Mouse (Mus musculus): Measurements from ENCODE around the gene Gm3238.
"Not testable (repeated sequence)": the region's sequence is repeated elsewhere in the genome, so short reads cannot be mapped to it uniquely, and the experiment has no call there.

Gene Gm3238

DNA sequence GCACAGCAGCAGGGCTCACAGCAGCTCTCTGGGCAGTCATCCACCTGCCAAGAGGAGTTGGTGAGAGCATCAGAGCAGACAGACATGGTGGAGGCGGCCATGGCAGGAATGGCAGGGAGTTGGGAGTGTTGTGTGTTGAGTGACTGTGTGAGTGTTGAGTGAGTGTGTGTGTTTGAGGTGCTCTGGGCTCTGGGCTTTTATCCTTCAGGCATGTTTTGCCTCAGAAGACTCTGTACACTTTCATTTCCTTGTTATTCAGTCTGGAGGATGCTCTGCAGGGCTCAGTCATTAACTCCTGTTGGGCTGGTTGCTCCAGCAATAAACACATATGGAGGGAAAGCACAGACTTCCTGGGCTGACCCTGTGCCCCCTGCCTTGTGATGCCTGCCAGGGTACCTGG lies at the start of gene Gm3238:
Gene Gm3238, minus strand, starts transcription at position 101 of the 400 bp plus-strand sequence.
- DNase-seq (ENCODE audit: low read depth): not testable (repeated sequence)

DNA sequence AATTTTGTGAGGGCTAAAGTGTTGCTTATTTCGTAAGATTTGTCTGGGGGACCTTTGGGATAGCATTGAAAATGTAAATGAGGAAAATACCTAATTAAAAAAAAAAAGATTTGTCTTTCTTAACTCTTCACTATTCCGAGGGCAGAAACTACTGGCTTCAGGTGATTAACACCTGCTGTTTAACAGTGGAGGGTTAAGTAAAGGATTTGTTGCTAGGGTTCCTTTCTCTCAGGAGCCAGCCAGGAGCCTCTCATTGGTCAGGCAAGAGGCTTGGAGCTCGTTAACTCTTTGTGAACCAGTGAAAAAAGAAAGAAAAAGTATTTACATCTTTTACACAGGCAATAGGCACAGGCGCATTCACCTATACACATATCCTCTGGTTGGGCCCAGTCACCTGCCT lies 48.1 kb upstream of the Gm3238 start:
- DNase-seq (ENCODE audit: low read depth): no peak

DNA sequence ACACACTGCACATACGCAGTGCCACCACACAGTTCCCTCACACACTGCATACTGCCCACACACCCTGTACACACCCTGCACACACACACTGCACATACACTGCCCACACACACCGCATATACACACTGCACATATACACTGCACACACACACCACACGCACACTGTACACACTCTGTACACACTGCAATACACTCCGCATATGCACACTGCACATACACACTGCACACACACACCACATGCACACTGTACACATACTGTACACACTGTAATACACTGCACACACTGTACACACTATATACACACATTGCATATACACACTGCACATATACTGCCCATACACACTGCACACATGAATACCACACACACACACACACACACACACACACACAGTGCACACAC lies 47.4 kb upstream of the Gm3238 start:
- no peak for DNase-seq (ENCODE audit: low read depth)

DNA sequence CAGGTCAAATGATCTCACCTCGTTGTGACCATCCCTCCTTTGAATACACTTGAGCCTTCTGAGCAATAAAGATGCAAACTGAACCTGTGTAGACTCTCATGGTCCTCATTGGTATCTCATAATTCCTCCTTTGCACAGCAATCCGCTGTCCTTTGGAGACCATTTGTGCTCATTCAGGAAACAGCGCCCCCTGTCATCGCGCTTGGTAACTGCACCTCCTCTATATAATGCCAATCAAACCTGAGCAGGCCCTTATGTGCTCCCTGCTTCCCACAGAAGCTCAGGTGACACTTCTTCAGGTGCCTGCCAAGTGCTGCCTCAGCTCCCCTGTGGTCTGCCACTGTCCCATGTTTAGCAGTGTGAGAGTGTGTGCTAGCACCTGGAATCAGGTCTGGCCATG lies 44.4 kb upstream of the Gm3238 start:
- DNase-seq (ENCODE audit: low read depth): peak; percentile 53

DNA sequence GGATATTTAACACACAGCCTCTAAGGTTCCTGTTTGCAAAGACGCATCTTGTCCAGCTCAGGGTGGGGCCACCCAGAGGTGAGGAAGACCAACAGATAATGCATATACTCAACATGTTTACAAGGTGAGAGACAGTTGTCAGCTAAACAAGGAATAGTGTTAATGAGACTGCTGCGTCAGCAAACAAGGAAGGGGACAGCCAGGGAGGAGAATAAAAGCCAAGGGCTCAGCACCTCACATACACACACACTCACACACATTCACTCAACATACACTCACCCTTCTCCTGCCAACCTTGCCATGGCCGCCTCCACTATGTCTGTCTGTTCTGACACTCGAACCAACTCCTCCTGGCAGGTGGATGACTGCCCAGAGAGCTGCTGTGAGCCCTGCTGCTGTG lies 43.3 kb upstream of the Gm3238 start, which contains the start of gene Gm2696:
Gene Gm2696, plus strand, starts transcription at position 301 of the 400 bp plus-strand sequence.
- no peak for DNase-seq (ENCODE audit: low read depth)

DNA sequence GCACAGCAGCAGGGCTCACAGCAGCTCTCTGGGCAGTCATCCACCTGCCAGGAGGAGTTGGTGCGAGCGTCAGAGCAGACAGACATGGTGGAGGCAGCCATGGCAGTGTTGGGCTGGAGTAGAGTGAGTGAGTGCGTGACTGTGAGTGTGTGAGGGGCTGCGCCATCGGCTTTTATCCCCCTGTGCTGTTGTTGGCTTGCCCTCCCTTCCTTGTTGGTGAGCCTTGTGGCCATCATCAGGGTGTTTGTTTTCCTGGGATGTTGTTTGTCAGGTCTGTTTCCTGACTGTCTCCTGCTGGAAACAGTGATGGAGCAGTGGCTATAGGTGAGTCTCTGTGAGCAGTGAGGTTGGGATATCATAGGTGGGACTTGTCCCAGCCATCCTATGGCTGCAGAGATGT lies 40.6 kb upstream of the Gm3238 start, which contains the start of gene Gm9507:
Gene Gm9507, minus strand, starts transcription at position 101 of the 400 bp plus-strand sequence.
- no peak for DNase-seq (ENCODE audit: low read depth)

DNA sequence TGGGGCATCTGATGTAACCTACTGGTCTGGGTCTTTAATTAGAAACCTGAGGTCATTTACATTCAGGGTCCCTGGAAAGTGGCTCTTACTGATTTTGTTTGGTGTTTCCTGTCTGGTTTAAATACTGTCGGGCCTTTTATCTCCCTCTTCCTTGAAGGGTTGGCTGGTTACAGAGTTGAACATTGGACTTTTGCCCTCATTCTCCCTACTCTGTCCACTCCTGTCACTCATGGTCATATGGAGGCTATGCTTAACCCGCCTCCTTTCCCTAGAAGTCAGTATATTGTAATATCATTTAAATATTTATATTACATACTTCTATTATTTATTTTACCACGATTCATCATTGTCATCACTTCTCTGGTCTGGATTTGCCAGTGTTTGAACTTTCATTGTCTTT lies 33.0 kb upstream of the Gm3238 start:
- no peak for DNase-seq (ENCODE audit: low read depth)

DNA sequence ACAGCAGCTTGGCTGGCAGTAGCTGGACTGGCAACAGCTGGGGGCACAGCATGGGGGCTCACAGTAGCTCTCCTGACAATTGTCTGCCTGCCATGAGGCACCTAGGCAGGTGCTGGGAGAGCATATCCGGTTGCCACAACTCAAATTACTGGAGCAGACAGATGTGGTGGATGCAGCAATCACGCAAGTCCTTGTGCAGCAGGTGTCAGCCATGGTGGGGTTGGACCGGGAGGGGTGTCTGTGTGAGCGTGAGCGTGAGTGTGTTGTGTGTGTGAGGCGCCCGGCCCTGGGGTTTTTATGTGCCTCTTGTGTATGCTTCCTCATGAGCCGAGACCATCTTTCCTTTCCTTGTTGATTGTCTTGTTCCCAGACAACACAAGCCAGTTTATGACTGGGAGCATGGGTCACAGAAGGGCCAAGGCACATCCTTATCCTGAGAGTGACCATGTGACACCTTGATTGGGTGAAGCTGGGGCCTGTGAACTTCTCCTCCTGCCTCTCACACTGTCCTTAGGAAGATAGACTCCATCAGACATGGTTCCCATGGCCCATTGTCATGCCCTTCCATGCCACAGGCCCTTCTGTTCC lies 27.9 kb upstream of the Gm3238 start, which contains the start of gene Gm19668:
Gene Gm19668, minus strand, starts transcription at position 213 of the 588 bp plus-strand sequence.
- DNase-seq (ENCODE audit: low read depth): no peak

DNA sequence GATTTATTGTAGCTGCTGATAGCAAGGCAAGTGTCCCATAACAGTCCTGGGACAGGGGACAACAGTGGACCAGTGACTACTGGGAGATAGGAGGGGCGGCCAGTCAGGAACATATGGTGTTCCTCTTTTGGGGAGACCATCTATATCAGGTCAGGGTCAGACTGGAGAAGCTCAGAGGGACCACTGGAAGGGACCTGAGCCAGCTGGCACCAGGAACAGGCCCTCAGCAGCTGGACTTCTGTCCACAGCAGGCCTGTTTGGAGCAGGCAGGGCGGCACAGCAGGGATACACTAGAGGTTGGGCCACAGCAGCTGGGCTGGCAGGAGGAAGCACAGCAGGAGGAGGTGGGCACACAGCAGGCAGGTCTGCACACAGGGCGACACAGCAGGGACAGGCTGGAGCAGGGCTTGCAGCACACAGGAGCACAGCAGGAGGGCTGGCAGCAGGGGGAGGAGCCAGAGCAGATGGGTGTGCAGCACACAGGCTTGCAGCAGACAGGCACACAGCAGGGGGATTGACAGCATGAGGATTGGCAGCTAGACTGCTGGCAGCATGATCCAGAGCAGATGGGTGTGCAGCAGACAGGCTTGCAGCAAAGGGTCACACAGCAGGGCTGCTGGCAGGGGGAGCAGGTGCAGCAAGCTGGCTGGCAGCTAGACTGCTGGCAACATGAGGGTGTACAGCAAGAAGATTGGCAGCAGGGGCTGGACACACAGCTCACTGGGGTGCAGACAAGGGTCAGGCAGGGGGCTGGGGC lies 27.2 kb upstream of the Gm3238 start:
- not testable (repeated sequence) for DNase-seq (ENCODE audit: low read depth)

DNA sequence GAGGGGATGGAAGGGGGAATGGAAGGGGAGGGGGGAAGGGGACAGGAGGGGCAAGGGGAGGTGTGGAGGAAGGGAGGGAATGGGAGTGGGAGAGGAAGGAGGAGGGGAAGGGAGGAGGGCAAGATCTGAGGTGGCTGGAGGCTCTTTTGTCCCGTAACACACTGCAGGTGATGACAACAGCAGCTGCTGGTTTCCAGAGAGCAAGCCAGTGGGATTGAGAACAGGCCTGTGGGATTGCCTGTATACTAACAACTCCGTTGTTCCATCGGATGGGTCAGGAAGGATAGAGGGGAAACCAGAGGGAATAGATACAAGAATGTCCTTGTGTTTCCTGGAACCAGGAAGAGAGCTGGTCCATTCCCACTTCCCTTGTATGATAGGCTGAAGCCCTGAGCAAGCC lies 26.6 kb upstream of the Gm3238 start:
- DNase-seq (ENCODE audit: low read depth): no peak

DNA sequence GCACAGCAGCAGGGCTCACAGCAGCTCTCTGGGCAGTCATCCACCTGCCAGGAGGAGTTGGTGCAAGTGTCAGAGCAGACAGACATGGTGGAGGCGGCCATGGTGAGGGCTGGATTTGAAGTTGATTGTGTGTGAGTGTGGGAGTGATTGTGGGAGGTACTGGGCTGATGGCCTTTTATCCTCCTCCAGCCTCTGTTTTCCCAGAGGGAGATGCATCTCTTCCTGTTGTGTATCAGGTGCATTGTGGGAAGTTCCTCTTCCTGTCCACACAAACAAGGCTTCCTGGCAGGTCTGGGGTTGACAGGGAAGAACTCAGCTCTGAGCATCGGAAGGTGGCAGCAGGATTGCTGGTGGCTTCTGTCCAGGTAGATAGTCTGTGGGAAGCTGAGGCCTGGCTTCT lies 23.9 kb upstream of the Gm3238 start, which contains the start of gene Gm9639:
Gene Gm9639, minus strand, starts transcription at position 101 of the 400 bp plus-strand sequence.
- no peak for DNase-seq (ENCODE audit: low read depth)

DNA sequence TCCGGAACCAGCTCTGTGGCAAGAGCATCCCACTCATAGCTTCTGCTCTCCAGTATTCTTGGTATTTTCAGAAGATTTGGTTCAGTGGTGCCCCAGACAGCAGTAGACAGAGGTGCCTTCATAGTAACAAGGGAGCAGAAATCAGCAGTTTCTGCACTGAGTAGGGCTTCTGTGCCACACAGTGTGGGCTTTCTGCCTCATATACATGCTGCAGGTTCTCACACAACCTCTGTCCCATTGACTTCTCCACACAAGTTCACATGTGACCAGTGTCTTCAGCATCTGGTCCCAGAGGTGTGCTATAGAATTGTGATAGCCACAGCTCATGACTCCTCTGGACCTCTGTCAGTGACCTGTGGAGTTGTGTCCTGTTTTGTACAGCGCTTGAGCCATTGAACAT lies 17.5 kb upstream of the Gm3238 start:
- DNase-seq (ENCODE audit: low read depth): no peak

DNA sequence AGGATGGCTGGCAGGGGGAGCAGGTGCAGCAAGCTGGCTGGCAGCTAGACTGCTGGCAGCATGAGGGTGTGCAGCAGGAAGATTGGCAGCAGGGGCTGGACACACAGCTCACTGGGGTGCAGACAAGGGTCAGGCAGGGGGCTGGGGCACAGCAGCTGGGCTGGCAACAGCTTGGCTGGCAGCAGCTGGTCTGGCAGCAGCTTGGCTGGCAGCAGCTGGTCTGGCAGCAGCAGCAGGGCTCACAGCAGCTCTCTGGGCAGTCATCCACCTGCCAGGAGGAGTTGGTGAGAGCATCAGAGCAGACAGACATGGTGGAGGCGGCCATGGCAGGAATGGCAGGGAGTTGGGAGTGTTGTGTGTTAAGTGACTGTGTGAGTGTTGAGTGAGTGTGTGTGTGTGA lies 16.8 kb upstream of the Gm3238 start, which contains the start of gene Gm7137:
Gene Gm7137, minus strand, starts transcription at position 325 of the 400 bp plus-strand sequence.
- not testable (repeated sequence) for DNase-seq (ENCODE audit: low read depth)

DNA sequence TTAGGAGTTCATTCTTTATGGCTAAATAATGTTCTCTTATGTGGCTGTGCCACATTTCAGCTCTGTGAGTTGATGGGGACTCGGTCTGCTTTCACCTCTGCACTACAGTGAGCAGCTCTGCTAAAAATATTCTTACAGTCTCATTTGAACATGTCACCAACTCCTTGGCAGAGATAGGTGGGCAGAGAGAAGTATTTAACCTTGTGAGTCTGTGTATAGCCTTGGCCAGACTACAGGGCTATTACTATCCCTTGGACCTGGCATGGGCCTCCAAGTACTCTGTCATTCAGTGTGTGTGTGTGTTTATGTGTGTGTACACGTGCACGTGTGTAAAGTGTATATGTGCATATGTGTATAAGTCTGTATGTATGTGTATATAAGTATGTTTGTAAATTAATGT lies 12.3 kb upstream of the Gm3238 start:
- not testable (repeated sequence) for DNase-seq (ENCODE audit: low read depth)

DNA sequence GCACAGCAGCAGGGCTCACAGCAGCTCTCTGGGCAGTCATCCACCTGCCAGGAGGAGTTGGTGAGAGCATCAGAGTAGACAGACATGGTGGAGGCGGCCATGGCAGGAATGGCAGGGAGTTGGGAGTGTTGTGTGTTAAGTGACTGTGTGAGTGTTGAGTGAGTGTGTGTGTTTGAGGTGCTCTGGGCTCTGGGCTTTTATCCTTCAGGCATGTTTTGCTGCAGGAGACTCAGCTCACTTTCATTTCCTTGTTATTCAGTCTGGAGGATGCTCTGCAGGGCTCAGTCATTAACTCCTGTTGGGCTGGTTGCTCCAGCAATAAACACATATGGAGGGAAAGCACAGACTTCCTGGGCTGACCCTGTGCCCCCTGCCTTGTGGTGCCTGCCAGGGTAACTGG lies 11.3 kb upstream of the Gm3238 start, which contains the start of gene Gm3250:
Gene Gm3250, minus strand, starts transcription at position 101 of the 400 bp plus-strand sequence.
- DNase-seq (ENCODE audit: low read depth): not testable (repeated sequence)

DNA sequence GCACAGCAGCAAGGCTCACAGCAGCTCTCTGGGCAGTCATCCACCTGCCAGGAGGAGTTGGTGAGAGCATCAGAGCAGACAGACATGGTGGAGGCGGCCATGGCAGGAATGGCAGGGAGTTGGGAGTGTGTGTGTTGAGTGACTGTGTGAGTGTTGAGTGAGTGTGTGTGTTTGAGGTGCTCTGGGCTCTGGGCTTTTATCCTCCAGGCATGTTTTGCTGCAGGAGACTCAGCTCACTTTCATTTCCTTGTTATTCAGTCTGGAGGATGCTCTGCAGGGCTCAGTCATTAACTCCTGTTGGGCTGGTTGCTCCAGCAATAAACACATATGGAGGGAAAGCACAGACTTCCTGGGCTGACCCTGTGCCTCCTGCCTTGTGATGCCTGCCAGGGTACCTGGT lies 5.7 kb upstream of the Gm3238 start, which contains the start of gene Gm7138:
Gene Gm7138, minus strand, starts transcription at position 101 of the 400 bp plus-strand sequence.
- not testable (repeated sequence) for DNase-seq (ENCODE audit: low read depth)

DNA sequence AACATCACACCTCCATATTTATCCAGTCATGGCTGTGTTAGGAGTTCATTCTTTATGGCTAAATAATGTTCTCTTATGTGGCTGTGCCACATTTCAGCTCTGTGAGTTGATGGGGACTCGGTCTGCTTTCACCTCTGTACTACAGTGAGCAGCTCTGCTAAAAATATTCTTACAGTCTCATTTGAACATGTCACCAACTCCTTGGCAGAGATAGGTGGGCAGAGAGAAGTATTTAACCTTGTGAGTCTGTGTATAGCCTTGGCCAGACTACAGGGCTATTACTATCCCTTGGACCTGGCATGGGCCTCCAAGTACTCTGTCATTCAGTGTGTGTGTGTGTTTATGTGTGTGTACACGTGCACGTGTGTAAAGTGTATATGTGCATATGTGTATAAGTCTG lies 1.0 kb upstream of the Gm3238 start:
- not testable (repeated sequence) for DNase-seq (ENCODE audit: low read depth)

DNA sequence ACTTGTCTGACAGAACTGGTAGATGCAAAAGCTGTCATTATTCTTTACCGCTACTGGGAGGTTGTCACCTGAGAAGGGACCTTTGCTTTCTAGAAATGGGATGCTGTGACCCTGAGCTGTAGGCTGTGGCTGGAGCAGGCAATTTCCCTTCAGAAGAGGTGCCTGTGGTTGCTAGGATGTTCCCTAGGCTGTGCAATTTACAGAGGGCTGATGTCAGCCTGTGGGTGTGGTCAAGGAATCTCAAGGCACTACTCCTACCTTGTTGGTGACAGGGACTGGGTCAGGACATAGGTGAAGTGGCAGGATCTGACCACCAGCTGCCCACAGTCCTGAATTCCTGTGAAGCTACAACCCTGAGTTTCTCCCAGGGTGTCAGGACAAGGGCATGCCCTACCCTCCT lies 1.4 kb downstream of the Gm3238 start:
- no peak for DNase-seq (ENCODE audit: low read depth)

DNA sequence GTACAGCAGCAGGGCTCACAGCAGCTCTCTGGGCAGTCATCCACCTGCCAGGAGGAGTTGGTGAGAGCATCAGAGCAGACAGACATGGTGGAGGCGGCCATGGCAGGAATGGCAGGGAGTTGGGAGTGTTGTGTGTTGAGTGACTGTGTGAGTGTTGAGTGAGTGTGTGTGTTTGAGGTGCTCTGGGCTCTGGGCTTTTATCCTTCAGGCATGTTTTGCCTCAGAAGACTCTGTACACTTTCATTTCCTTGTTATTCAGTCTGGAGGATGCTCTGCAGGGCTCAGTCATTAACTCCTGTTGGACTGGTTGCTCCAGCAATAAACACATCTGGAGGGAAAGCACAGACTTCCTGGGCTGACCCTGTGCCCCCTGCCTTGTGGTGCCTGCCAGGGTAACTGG lies 11.5 kb downstream of the Gm3238 start, which contains the start of gene Gm3233:
Gene Gm3233, minus strand, starts transcription at position 101 of the 400 bp plus-strand sequence.
- DNase-seq (ENCODE audit: low read depth): not testable (repeated sequence)

DNA sequence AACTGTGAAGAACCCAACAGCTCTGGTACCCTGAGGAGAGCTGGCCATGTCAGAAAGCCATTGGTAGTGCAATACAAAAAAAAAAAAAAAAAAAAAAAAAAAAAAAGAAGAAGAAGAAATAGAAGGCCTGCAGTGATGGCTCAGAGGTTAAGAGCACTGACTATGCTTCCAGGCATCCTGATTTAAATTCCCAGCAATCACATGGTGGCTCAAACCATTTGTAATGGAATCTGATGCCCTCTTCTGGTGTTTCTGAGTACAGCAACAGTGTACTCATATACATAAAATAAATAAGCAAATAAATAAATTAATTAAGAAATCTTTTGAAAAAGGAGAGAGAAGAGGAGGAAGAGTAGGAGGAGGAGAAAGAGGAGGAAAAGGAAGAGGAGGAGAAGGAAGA lies 17.7 kb downstream of the Gm3238 start:
- peak; percentile 22 for DNase-seq (ENCODE audit: low read depth)

DNA sequence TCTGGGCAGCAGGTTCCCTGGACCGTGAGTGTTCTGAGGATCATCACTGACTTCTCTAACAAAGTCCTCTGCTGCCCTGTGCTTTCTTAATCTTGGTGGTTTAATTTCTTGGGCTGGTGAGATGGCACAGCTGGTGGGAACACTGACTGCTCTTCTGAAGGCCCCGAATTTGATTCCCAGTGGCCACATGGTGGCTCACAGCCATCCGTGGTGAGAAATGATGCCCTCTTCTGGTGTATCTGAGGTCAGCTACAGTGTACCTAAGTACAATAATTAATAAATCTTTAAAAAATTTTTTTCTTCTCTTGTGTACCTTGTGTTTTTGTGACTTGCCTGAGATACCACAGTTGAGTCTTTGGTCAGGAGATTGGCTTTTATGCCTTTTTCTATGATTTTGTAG lies 18.8 kb downstream of the Gm3238 start:
- DNase-seq (ENCODE audit: low read depth): not testable (repeated sequence)

DNA sequence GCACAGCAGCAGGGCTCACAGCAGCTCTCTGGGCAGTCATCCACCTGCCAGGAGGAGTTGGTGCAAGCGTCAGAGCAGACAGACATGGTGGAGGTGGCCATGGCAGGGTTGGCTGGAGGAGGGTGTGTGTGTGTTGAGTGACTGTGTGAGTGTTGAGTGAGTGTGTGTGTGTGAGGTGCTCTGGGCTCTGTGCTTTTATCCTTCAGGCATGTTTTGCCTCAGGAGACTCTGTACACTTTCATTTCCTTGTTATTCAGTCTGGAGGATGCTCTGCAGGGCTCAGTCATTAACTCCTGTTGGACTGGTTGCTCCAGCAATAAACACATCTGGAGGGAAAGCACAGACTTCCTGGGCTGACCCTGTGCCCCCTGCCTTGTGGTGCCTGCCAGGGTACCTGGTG lies 19.9 kb downstream of the Gm3238 start, which contains the start of gene Gm9736:
Gene Gm9736, minus strand, starts transcription at position 101 of the 400 bp plus-strand sequence.
- DNase-seq (ENCODE audit: low read depth): not testable (repeated sequence)

DNA sequence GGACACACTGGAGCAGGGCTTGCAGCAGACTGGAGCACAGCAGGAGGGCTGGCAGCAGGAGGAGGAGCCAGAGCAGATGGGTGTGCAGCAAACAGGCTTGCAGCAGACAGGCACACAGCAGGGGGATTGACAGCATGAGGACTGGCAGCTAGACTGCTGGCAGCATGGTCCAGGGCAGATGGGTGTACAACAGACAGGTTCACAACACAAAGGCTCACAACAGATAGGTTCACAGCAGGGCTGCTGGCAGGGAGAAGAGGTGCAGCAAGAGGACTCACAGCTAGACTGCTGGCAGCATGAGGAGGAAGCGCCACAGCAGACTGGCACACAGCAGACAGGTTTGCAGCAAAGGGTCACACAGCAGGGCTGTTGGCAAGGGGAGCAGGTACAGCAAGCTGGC lies 20.4 kb downstream of the Gm3238 start:
- DNase-seq (ENCODE audit: low read depth): not testable (repeated sequence)
